Mouse (Mus musculus): ENCODE data around the gene A730071L15Rik.

Gene A730071L15Rik

GRCm38 (mm10) chr11:6178673-6179166, 21.1 kb upstream of the A730071L15Rik start:
- in situ Hi-C loops (cut with MboI; ENCODE audit: low pct_unique_long_range_greater_than_20kb in 1 of 2, low sequenced_read_pairs in 2 of 2, unreplicated experiment in 1 of 2), result no loop called here

GRCm38 (mm10) chr11:6179194-6179593, 20.6 kb upstream of the A730071L15Rik start:
- in situ Hi-C loops (cut with MboI; ENCODE audit: low pct_unique_long_range_greater_than_20kb in 1 of 2, low sequenced_read_pairs in 2 of 2, unreplicated experiment in 1 of 2), result no loop called here

GRCm38 (mm10) chr11:6180811-6181399, 18.9 kb upstream of the A730071L15Rik start:
- in situ Hi-C loops (cut with MboI; ENCODE audit: low pct_unique_long_range_greater_than_20kb in 1 of 2, low sequenced_read_pairs in 2 of 2, unreplicated experiment in 1 of 2), result no loop called here

GRCm38 (mm10) chr11:6183246-6183645, 16.6 kb upstream of the A730071L15Rik start:
- in situ Hi-C loops (cut with MboI; ENCODE audit: low pct_unique_long_range_greater_than_20kb in 1 of 2, low sequenced_read_pairs in 2 of 2, unreplicated experiment in 1 of 2), result no loop called here

- in situ Hi-C loops (cut with MboI; ENCODE audit: low pct_unique_long_range_greater_than_20kb in 1 of 2, low sequenced_read_pairs in 2 of 2, unreplicated experiment in 1 of 2), result no loop called here
Observed at GRCm38 (mm10) chr11:6184202-6184935, 15.5 kb upstream of the A730071L15Rik start.

GRCm38 (mm10) chr11:6187399-6187798, 12.4 kb upstream of the A730071L15Rik start:
- in situ Hi-C loops (cut with MboI; ENCODE audit: low pct_unique_long_range_greater_than_20kb in 1 of 2, low sequenced_read_pairs in 2 of 2, unreplicated experiment in 1 of 2), result no loop called here

GRCm38 (mm10) chr11:6187878-6188277, 12.0 kb upstream of the A730071L15Rik start:
- in situ Hi-C loops (cut with MboI; ENCODE audit: low pct_unique_long_range_greater_than_20kb in 1 of 2, low sequenced_read_pairs in 2 of 2, unreplicated experiment in 1 of 2), result no loop called here

- in situ Hi-C loops (cut with MboI; ENCODE audit: low pct_unique_long_range_greater_than_20kb in 1 of 2, low sequenced_read_pairs in 2 of 2, unreplicated experiment in 1 of 2), result loop anchor here in 1 of 2 experiments (10.0 kb wide), 1 partner anchor 202 kb away; no protein-coding TSS in a partner anchor
Observed at GRCm38 (mm10) chr11:6196780-6197179, 3.0 kb upstream of the A730071L15Rik start.

- in situ Hi-C loops (cut with MboI; ENCODE audit: low pct_unique_long_range_greater_than_20kb in 1 of 2, low sequenced_read_pairs in 2 of 2, unreplicated experiment in 1 of 2), result loop anchor here in 1 of 2 experiments (10.0 kb wide), 1 partner anchor 204 kb away; no protein-coding TSS in a partner anchor
Observed at GRCm38 (mm10) chr11:6198449-6198848, 1.4 kb upstream of the A730071L15Rik start.

GRCm38 (mm10) chr11:6200087-6200569, 299 bp downstream of the A730071L15Rik start, which contains the start of gene Nudcd3:
TSS of gene Nudcd3 (minus strand) at chr11:6200415.
- in situ Hi-C loops (cut with MboI; ENCODE audit: low pct_unique_long_range_greater_than_20kb in 1 of 2, low sequenced_read_pairs in 2 of 2, unreplicated experiment in 1 of 2), result no loop called here

- in situ Hi-C loops (cut with MboI; ENCODE audit: low pct_unique_long_range_greater_than_20kb in 1 of 2, low sequenced_read_pairs in 2 of 2, unreplicated experiment in 1 of 2), result no loop called here
Observed at GRCm38 (mm10) chr11:6200570-6200969, 741 bp downstream of the A730071L15Rik start.

GRCm38 (mm10) chr11:6207090-6207489, 7.3 kb downstream of the A730071L15Rik start:
- in situ Hi-C loops (cut with MboI; ENCODE audit: low pct_unique_long_range_greater_than_20kb in 1 of 2, low sequenced_read_pairs in 2 of 2, unreplicated experiment in 1 of 2), result no loop called here

GRCm38 (mm10) chr11:6208158-6208557, 8.3 kb downstream of the A730071L15Rik start:
- in situ Hi-C loops (cut with MboI; ENCODE audit: low pct_unique_long_range_greater_than_20kb in 1 of 2, low sequenced_read_pairs in 2 of 2, unreplicated experiment in 1 of 2), result no loop called here

- in situ Hi-C loops (cut with MboI; ENCODE audit: low pct_unique_long_range_greater_than_20kb in 1 of 2, low sequenced_read_pairs in 2 of 2, unreplicated experiment in 1 of 2), result no loop called here
Observed at GRCm38 (mm10) chr11:6216834-6217233, 17.0 kb downstream of the A730071L15Rik start.

GRCm38 (mm10) chr11:6218189-6218896, 18.5 kb downstream of the A730071L15Rik start:
- in situ Hi-C loops (cut with MboI; ENCODE audit: low pct_unique_long_range_greater_than_20kb in 1 of 2, low sequenced_read_pairs in 2 of 2, unreplicated experiment in 1 of 2), result no loop called here

GRCm38 (mm10) chr11:6219967-6220366, 20.1 kb downstream of the A730071L15Rik start:
- in situ Hi-C loops (cut with MboI; ENCODE audit: low pct_unique_long_range_greater_than_20kb in 1 of 2, low sequenced_read_pairs in 2 of 2, unreplicated experiment in 1 of 2), result no loop called here

GRCm38 (mm10) chr11:6222187-6222586, 22.4 kb downstream of the A730071L15Rik start:
- in situ Hi-C loops (cut with MboI; ENCODE audit: low pct_unique_long_range_greater_than_20kb in 1 of 2, low sequenced_read_pairs in 2 of 2, unreplicated experiment in 1 of 2), result no loop called here

GRCm38 (mm10) chr11:6224541-6225229, 24.9 kb downstream of the A730071L15Rik start:
- in situ Hi-C loops (cut with MboI; ENCODE audit: low pct_unique_long_range_greater_than_20kb in 1 of 2, low sequenced_read_pairs in 2 of 2, unreplicated experiment in 1 of 2), result no loop called here

Data from mouse embryonic stem cell (cell line).